Mouse (Mus musculus) neural tube, embryonic 11.5 days (tissue): ENCODE measurements around the gene Olfr223. TPM values are rescaled to one million over a fixed set of nuclear protein-coding genes. Genes with fewer than 3 reads are reported as not detected.

Source experiments
- ATAC-seq: fragments of 200-750 bp; cut with Nextera tagmentation; 2 replicates; pipeline ENCODE4 v1.8.0; 2017; ENCODE audit warnings: moderate number of reproducible peaks, mild to moderate bottlenecking, moderate TSS enrichment, moderate library complexity; ENCODE audit not compliant: insufficient read depth, low FRiP score, low TSS enrichment
- DNase-seq: peaks from one replicate; pipeline ENCODE4 v3.0.0-alpha.2; 2015; ENCODE audit warnings: low spot score
- H3K27ac ChIP-seq: fragments of 300-500 bp; sonication (generic); 2 replicates; pipeline ENCODE4 v1.5.1; 2014; ENCODE audit warnings: low read depth, mild to moderate bottlenecking, low read length
- H3K27me3 ChIP-seq: fragments of 300-500 bp; sonication (generic); 2 replicates; pipeline ENCODE4 v1.6.1; 2014; ENCODE audit warnings: mild to moderate bottlenecking, low read length, mixed read lengths; ENCODE audit not compliant: control insufficient read depth, insufficient read depth
- H3K36me3 ChIP-seq: fragments of 300-500 bp; sonication (generic); 2 replicates; pipeline ENCODE4 v1.6.1; 2014; ENCODE audit warnings: mild to moderate bottlenecking, low read length, moderate library complexity, mixed read lengths; ENCODE audit not compliant: control insufficient read depth, insufficient read depth
- H3K4me1 ChIP-seq: fragments of 300-500 bp; sonication (generic); 2 replicates; pipeline ENCODE4 v1.6.1; 2014; ENCODE audit warnings: low read length, mixed read lengths; ENCODE audit not compliant: control insufficient read depth, insufficient read depth
- H3K4me2 ChIP-seq: fragments of 300-500 bp; sonication (generic); 2 replicates; pipeline ENCODE4 v1.6.1; 2014; ENCODE audit warnings: low read depth, mild to moderate bottlenecking, moderate library complexity
- H3K4me3 ChIP-seq: fragments of 300-500 bp; sonication (generic); 2 replicates; pipeline ENCODE4 v1.5.1; 2014; ENCODE audit warnings: low read depth, low read length
- H3K9ac ChIP-seq: fragments of 300-500 bp; sonication (generic); 2 replicates; pipeline ENCODE4 v1.6.1; 2014; ENCODE audit warnings: mild to moderate bottlenecking, low read length
- H3K9me3 ChIP-seq: fragments of 300-500 bp; sonication (generic); 2 replicates; pipeline ENCODE4 v1.6.1; 2016; ENCODE audit warnings: low read length; ENCODE audit not compliant: control insufficient read depth
- WGBS: fragments of 180-500 bp; shearing (Covaris S2); extraction: QIAGEN DNeasy Blood & Tissue Kit; methylation state at CpG from one replicate; pipeline ENCODE4 v1.1.7; 2014; 5-methylcytosine and 5-hydroxymethylcytosine counted together
- polyA plus RNA-seq: library from polyadenylated mRNA; unstranded; fragments of >200 nt; fragmentation: Nextera tagmentation; extraction: Ambion mirVana; gene quantifications from 2 replicates; pipeline ENCODE4 v1.2.1, GENCODE M21; 2014

Gene Olfr223
- polyA plus RNA-seq, 1 experiment from 2014 or later: not detected

DNA sequence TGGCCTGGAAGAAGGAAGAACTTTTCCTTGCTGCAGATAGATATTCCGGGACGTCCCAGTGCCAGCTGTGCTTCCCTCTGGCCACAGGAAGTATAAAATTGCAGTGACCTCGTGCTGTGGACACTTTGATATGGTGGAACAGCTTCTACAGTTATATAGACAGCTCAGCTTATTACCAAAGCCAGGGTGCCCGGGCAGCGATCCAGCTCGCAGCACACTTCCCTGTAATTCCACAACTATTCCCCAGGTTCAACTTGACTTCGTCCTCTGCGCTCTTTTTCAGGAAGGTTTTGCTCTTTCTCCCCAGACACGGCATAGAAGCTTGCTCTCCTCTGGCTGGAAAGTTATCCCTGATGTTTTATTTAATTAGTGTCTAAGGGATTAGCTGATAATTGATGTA, 17.4 kb downstream of the Olfr223 start:
- no peak overlapping the region for H3K27ac ChIP-seq
- no peak overlapping the region for H3K4me2 ChIP-seq
- no peaks in the 10 kb centered on the region for H3K36me3 ChIP-seq
- H3K4me1 ChIP-seq: no peaks in the 10 kb centered on the region
- no peaks in the 10 kb centered on the region for H3K9me3 ChIP-seq
- ATAC-seq (no peak), DNase-seq (no peak)
- WGBS: 60% methylated on average over 9 of the region's 9 CpGs
- H3K9ac ChIP-seq: no peak overlapping the region
- H3K4me3 ChIP-seq: no peak overlapping the region
- no peaks in the 10 kb centered on the region for H3K27me3 ChIP-seq

DNA sequence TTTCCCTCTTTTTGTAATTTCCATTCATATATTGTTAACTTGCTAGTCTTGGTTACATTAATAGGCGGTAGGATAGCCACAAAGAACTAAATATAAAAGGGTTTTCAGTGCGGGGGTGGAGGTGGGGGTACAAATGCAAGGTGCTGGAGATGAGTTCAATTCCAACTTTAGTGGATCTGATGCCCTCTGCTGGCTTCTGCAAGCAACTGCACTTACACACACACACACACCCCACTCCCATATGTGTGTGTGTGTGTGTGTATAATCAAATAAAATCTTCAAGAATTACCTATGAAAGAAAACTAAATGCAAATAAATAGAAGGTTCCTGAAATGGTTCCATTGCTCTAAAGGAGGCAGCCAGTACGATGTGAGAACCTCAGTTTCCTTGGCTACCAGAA, 23.8 kb downstream of the Olfr223 start:
- Histone ChIP-seq H3K9ac (no peak overlapping the region), H3K9me3 (no peaks in the 10 kb centered on the region), H3K36me3 (no peaks in the 10 kb centered on the region), H3K27me3 (no peaks in the 10 kb centered on the region), H3K4me3 (no peak overlapping the region), H3K27ac (no peak overlapping the region), H3K4me1 (no peaks in the 10 kb centered on the region), H3K4me2 (no peak overlapping the region)
- ATAC-seq (no peak), DNase-seq (no peak)
- 71% methylated on average over 3 of the region's 3 CpGs for WGBS

DNA sequence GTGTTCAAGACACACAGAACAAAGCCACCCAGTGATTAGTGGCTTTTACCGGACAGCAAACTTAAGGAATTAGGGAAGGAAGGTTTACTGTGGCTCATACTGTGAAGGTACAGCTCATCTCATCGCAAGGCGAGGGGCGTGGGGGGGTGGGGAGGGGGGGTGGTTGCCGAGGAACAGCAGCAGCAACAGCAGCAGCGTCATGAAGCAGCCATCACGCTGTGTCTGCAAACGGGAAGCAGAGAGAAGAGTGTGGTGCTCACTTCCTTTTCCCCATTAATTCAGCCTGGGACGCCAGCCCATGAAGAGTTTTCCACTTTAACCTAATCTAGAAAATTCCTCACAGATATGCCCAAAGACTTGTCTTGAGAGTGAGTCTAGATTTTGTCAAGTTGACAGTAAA, 30.3 kb downstream of the Olfr223 start:
- Histone ChIP-seq H3K27ac (no peak overlapping the region), H3K4me3 (no peak overlapping the region), H3K4me1 (no peaks in the 10 kb centered on the region), H3K27me3 (no peaks in the 10 kb centered on the region), H3K9me3 (no peaks in the 10 kb centered on the region), H3K4me2 (no peak overlapping the region), H3K36me3 (no peaks in the 10 kb centered on the region), H3K9ac (no peak overlapping the region)
- ATAC-seq (no peak), DNase-seq (no peak)
- 89% methylated on average over 9 of the region's 9 CpGs for WGBS

DNA sequence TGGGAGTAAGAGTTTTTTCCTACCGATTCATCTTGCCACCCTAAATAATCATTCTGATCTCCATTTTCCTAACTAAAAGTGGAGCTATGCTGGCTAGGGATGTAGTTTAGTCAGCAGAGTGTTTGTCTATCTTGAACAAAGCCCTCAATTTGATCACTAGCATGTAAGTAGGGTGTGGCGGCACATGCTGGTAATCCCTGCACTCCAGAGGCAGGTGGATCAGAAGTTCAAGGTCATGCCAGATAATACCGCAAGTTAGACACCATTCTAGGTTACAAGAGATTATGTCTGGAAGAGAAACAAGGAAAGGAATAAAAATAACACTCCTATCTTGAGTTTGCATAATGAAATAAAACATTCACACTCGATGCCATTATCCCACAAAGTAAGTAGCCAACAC, 30.8 kb downstream of the Olfr223 start:
- no peak overlapping the region for H3K4me2 ChIP-seq
- 92% methylated on average over 4 of the region's 4 CpGs for WGBS
- ATAC-seq (no peak), DNase-seq (no peak)
- H3K36me3 ChIP-seq: no peaks in the 10 kb centered on the region
- H3K9ac ChIP-seq: no peak overlapping the region
- no peaks in the 10 kb centered on the region for H3K27me3 ChIP-seq
- no peaks in the 10 kb centered on the region for H3K4me1 ChIP-seq
- no peak overlapping the region for H3K4me3 ChIP-seq
- H3K27ac ChIP-seq: no peak overlapping the region
- H3K9me3 ChIP-seq: no peaks in the 10 kb centered on the region

- H3K4me2 ChIP-seq: no peak overlapping the region
- H3K27me3 ChIP-seq: no peaks in the 10 kb centered on the region
- ATAC-seq (no peak), DNase-seq (no peak)
- 68% methylated on average over 3 of the region's 3 CpGs for WGBS
- H3K36me3 ChIP-seq: no peaks in the 10 kb centered on the region
- H3K4me1 ChIP-seq: no peaks in the 10 kb centered on the region
- no peak overlapping the region for H3K4me3 ChIP-seq
- H3K27ac ChIP-seq: no peak overlapping the region
- no peaks in the 10 kb centered on the region for H3K9me3 ChIP-seq
- no peak overlapping the region for H3K9ac ChIP-seq
Observed at GRCm38 (mm10) chr11:59560906-59561305, 32.2 kb downstream of the Olfr223 start.

- 88% methylated on average over 8 of the region's 8 CpGs for WGBS
- Histone ChIP-seq H3K9me3 (no peaks in the 10 kb centered on the region), H3K4me3 (no peak overlapping the region), H3K4me2 (no peak overlapping the region), H3K4me1 (no peaks in the 10 kb centered on the region), H3K36me3 (no peaks in the 10 kb centered on the region), H3K27me3 (no peaks in the 10 kb centered on the region), H3K9ac (no peak overlapping the region), H3K27ac (no peak overlapping the region)
- ATAC-seq (no peak), DNase-seq (no peak)
Observed at GRCm38 (mm10) chr11:59554535-59554934, 38.6 kb downstream of the Olfr223 start.

- no peak for DNase-seq
- Histone ChIP-seq H3K27ac (no peak overlapping the region), H3K9me3 (no peaks in the 10 kb centered on the region), H3K4me3 (no peak overlapping the region), H3K9ac (no peak overlapping the region), H3K4me1 (no peaks in the 10 kb centered on the region), H3K4me2 (no peak overlapping the region), H3K27me3 (no peaks in the 10 kb centered on the region), H3K36me3 (no peaks in the 10 kb centered on the region)
- no peak for ATAC-seq
- WGBS: 95% methylated on average over 11 of the region's 11 CpGs
Observed at GRCm38 (mm10) chr11:59554127-59554526, 39.0 kb downstream of the Olfr223 start.

- Histone ChIP-seq H3K9ac (no peak overlapping the region), H3K9me3 (no peaks in the 10 kb centered on the region), H3K36me3 (no peaks in the 10 kb centered on the region), H3K4me1 (no peaks in the 10 kb centered on the region), H3K4me2 (no peak overlapping the region), H3K27ac (no peak overlapping the region), H3K27me3 (no peaks in the 10 kb centered on the region), H3K4me3 (no peak overlapping the region)
- 88% methylated on average over 9 of the region's 9 CpGs for WGBS
- no peak for ATAC-seq
- DNase-seq: no peak
Observed at GRCm38 (mm10) chr11:59544005-59544404, 49.1 kb downstream of the Olfr223 start.

DNA sequence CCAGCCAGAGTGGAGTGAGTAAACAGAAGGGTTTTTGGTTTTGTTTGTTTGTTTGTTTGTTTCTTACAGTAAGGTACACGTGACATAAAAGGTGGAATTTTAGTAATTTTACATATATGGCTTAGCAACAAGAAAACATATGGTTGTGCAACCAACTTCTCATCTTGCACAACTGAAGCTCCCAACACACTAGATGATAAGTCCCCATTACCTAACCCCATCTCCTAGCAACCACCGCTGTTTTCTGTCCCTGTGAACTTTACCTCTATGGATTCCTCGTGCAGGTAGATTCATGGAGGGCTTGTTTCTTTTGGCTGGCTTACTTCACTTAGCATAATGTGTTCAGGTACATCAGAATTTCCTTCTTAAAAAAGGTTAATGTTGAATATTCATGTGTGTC, 49.7 kb downstream of the Olfr223 start:
- no peaks in the 10 kb centered on the region for H3K9me3 ChIP-seq
- no peak overlapping the region for H3K4me3 ChIP-seq
- ATAC-seq: no peak
- no peaks in the 10 kb centered on the region for H3K36me3 ChIP-seq
- WGBS: 86% methylated on average over 3 of the region's 3 CpGs
- H3K4me2 ChIP-seq: no peak overlapping the region
- H3K27me3 ChIP-seq: no peaks in the 10 kb centered on the region
- H3K9ac ChIP-seq: no peak overlapping the region
- DNase-seq: no peak
- H3K27ac ChIP-seq: no peak overlapping the region
- H3K4me1 ChIP-seq: no peaks in the 10 kb centered on the region
